Mouse (Mus musculus) mesoderm, embryonic 11.5 days (tissue): Measurements from ENCODE around the gene Men1.

Experiments used
- DNase-seq: peaks from one replicate; pipeline ENCODE4 v3.0.0-alpha.2; 2012; ENCODE audit warnings: low read depth, low spot score

The Men1 gene

DNA sequence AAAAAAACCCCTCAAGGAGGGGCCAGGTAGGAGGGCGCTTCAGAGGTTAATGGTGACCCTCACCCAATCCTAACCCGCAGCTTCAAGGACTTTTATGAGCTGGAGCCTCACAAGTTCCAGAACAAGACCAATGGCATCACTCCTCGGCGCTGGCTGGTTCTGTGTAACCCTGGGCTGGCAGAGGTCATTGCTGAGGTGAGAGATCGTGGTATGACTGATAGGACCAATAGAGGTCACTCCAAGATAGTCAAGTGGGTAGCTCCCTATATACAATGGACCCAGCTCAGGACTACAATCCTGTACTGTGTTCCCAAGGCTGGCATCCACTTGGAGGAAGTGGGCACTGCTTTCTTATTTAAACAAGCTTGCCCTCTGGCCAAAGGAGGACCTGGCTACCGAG, 55.5 kb downstream of the Men1 start:
- DNase-seq, result no peak
